8 mouse cellular contexts compared by ENCODE assay signal in genomic region chr2:165876201-165876918, GRCm38 (mm10). TPM values are rescaled to one million over a fixed set of nuclear protein-coding genes. Genes with fewer than 3 reads are reported as not detected.
DNase-seq lines count a peak whose midpoint lies in the region; ATAC-seq and TF ChIP-seq lines count a peak whose summit lies in the region.

No protein-coding gene starts in this region.

- H3K4me3 ChIP-seq in layer of hippocampus, adult 2 months, result peak overlapping the region; percentile 60
- no peak overlapping the region; the same call in none of the 2 replicates for H3K4me3 ChIP-seq in hindbrain, embryonic 16.5 days (ENCODE audit: low read length)
- 0 out of 2 replicates have a peak overlapping the region, but pooled peaks have one; percentile 6 for H3K4me3 ChIP-seq in neural tube, embryonic 13.5 days

- DNase-seq in layer of hippocampus, adult 2 months (ENCODE audit: low spot score in 2 of 2), result no peak
- DNase-seq in layer of hippocampus, adult 11-12 months (ENCODE audit: low spot score), result no peak
- peak; percentile 51 for DNase-seq in embryo, embryonic 10.5 days (ENCODE audit: low spot score)
- no peak for DNase-seq in frontal cortex, postnatal 25 days (ENCODE audit: low spot score in 2 of 2)
- DNase-seq in left cerebral cortex, adult 11 months (ENCODE audit: low spot score), result no peak
- DNase-seq in left cerebral cortex, postnatal 10 days (ENCODE audit: extremely low spot score in 1 of 2, low spot score in 2 of 2), result no peak

- H3K4me2 ChIP-seq in hindbrain, embryonic 16.5 days (ENCODE audit: low read length), result peak overlapping the region; percentile 83
- H3K4me2 ChIP-seq in neural tube, embryonic 13.5 days, result peak overlapping the region; percentile 65

- ATAC-seq in hindbrain, embryonic 16.5 days, result no peak
- ATAC-seq in neural tube, embryonic 13.5 days (ENCODE audit: low read depth), result no peak

- H3K9ac ChIP-seq in hindbrain, embryonic 16.5 days (ENCODE audit: low read depth, low read length), result peak overlapping the region; percentile 51
- H3K9ac ChIP-seq in neural tube, embryonic 13.5 days, result peak overlapping the region; percentile 80

- H3K36me3 ChIP-seq in hindbrain, embryonic 16.5 days (ENCODE audit: control insufficient read depth, insufficient read depth, low read length), result peaks cover 4% of the 10 kb centered on the region; the same call in 1 of the 2 replicates
- H3K36me3 ChIP-seq in neural tube, embryonic 13.5 days, result peaks cover 17% of the 10 kb centered on the region

- H3K9me3 ChIP-seq in hindbrain, embryonic 16.5 days (ENCODE audit: control insufficient read depth, low read length), result no peaks in the 10 kb centered on the region
- H3K9me3 ChIP-seq in neural tube, embryonic 13.5 days, result no peaks in the 10 kb centered on the region

- TF ChIP-seq CTCF in layer of hippocampus, adult 2 months (conservative IDR thresholded peaks at IDR 0.05), result no peak

- H3K4me1 ChIP-seq in hindbrain, embryonic 16.5 days (ENCODE audit: control insufficient read depth, insufficient read depth, low read depth, low read length), result peaks cover 81% of the 10 kb centered on the region
- peaks cover 96% of the 10 kb centered on the region for H3K4me1 ChIP-seq in neural tube, embryonic 13.5 days (replicated peaks)

- H3K27ac ChIP-seq in layer of hippocampus, adult 2 months, result peak overlapping the region; percentile 100
- peak overlapping the region; percentile 93 for H3K27ac ChIP-seq in hindbrain, embryonic 16.5 days (ENCODE audit: low read depth, low read length)
- peak overlapping the region; percentile 98 for H3K27ac ChIP-seq in neural tube, embryonic 13.5 days (replicated peaks)

- no peaks in the 10 kb centered on the region for H3K27me3 ChIP-seq in hindbrain, embryonic 16.5 days (replicated peaks; ENCODE audit: control insufficient read depth, insufficient read depth, low read length)
- H3K27me3 ChIP-seq in neural tube, embryonic 13.5 days, result no peaks in the 10 kb centered on the region

- 23% methylated on average over 8 of the region's 8 CpGs for WGBS in hindbrain, embryonic 16.5 days
- WGBS in neural tube, embryonic 13.5 days, result 26% methylated on average over 8 of the region's 8 CpGs

- intact Hi-C loops in left cerebral cortex, postnatal 10 days (cut with DNase I), result loop anchor here (5.0 kb wide), 1 partner anchor 49 kb away; no protein-coding TSS in a partner anchor

RNA-seq across cellular contexts. Expression of gene Zmynd8, which starts 22.5 kb away (rescaled TPM):
- 100 to 1,000 TPM; 173 to 186 TPM for total RNA-seq in layer of hippocampus, adult 2 months (2021)
- polyA plus RNA-seq in hindbrain, embryonic 16.5 days (2015; fragmentation: Nextera tagmentation; extraction: Ambion mirVana), result 64.3 and 66.4 TPM in 2 replicates
- 69.0 and 73.2 TPM in 2 replicates for polyA plus RNA-seq in neural tube, embryonic 13.5 days (2015; fragmentation: Nextera tagmentation; extraction: Ambion mirVana)
- 100 to 1,000 TPM; 101 to 104 TPM for total RNA-seq in left cerebral cortex, postnatal 10 days (2021)
